12 mouse cellular contexts compared by ENCODE assay signal in genomic region chr11:96972906-96973305, GRCm38 (mm10). TPM values are rescaled to one million over a fixed set of nuclear protein-coding genes. Genes with fewer than 3 reads are reported as not detected.
DNase-seq lines count a peak whose midpoint lies in the region; ATAC-seq and TF ChIP-seq lines count a peak whose summit lies in the region.
"Had no signal": no experiment of that assay in that cellular context is flagged by ENCODE, and none has a peak within 500 bp of the region (broad histone marks: within the 10 kb centered on the region; RNA-seq: fewer than 3 reads in every experiment).

No protein-coding gene starts in this region.

- no peak for TF ChIP-seq EP300 in heart, postnatal 0 days (IDR thresholded peaks at IDR 0.05; ENCODE audit: low read depth)

- DNase-seq in heart, adult 8-10 months (ENCODE audit: low spot score) = no peak
- DNase-seq in heart, postnatal 0 days (ENCODE audit: low spot score) = no peak
- DNase-seq in ovary, postnatal 10 days (ENCODE audit: low spot score) = no peak
- no peak for DNase-seq in right cerebral cortex, postnatal 10 days (ENCODE audit: low spot score in 2 of 2)
- DNase-seq: embryo, embryonic 11 days; gastrocnemius, postnatal 10 days; kidney, adult 2 months; layer of hippocampus, adult 9-11 months; thymus, adult 18-20 months had no signal

- no peak overlapping the region for H3K27ac ChIP-seq in heart, embryonic 12.5 days (ENCODE audit: poor library complexity, severe bottlenecking)
- peak overlapping the region; percentile 61; the same call in 1 of the 2 replicates for H3K27ac ChIP-seq in midbrain, embryonic 15.5 days
- H3K27ac ChIP-seq in midbrain, embryonic 16.5 days (ENCODE audit: low read length) = no peak overlapping the region
- H3K27ac ChIP-seq in heart, postnatal 0 days (ENCODE audit: low read depth) = peak overlapping the region; percentile 76

- TF ChIP-seq CTCF in heart, postnatal 0 days (IDR thresholded peaks at IDR 0.05; ENCODE audit: low read depth) = no peak

- no peak for ATAC-seq in heart, embryonic 12.5 days (ENCODE audit: insufficient number of reproducible peaks, low FRiP score)
- no peak for ATAC-seq in midbrain, embryonic 15.5 days (replicated peaks)
- no peak for ATAC-seq in midbrain, embryonic 16.5 days
- ATAC-seq in heart, postnatal 0 days (ENCODE audit: insufficient read depth, low read depth) = no peak

- H3K4me2 ChIP-seq in heart, embryonic 12.5 days = no peak overlapping the region
- H3K4me2 ChIP-seq in midbrain, embryonic 15.5 days = no peak overlapping the region
- no peak overlapping the region for H3K4me2 ChIP-seq in midbrain, embryonic 16.5 days (ENCODE audit: low read length)
- H3K4me2 ChIP-seq in heart, postnatal 0 days (ENCODE audit: low read depth, low read length) = no peak overlapping the region

- H3K4me3 ChIP-seq in heart, embryonic 12.5 days = no peak overlapping the region
- no peak overlapping the region for H3K4me3 ChIP-seq in midbrain, embryonic 15.5 days
- no peak overlapping the region for H3K4me3 ChIP-seq in midbrain, embryonic 16.5 days (ENCODE audit: low read depth, low read length)
- no peak overlapping the region for H3K4me3 ChIP-seq in heart, postnatal 0 days (ENCODE audit: low read depth, low read length)

- 79% methylated on average over 5 of the region's 5 CpGs for WGBS in heart, embryonic 12.5 days
- whole genome bisulfite sequencing in midbrain, embryonic 15.5 days = 63% methylated on average over 5 of the region's 5 CpGs
- WGBS in midbrain, embryonic 16.5 days = 70% methylated on average over 5 of the region's 5 CpGs
- WGBS in heart, postnatal 0 days = 59% methylated on average over 5 of the region's 5 CpGs

- H3K4me1 ChIP-seq in heart, embryonic 12.5 days (replicated peaks) = peaks cover 74% of the 10 kb centered on the region
- H3K4me1 ChIP-seq in midbrain, embryonic 15.5 days = peaks cover 41% of the 10 kb centered on the region
- peaks cover 31% of the 10 kb centered on the region for H3K4me1 ChIP-seq in midbrain, embryonic 16.5 days (ENCODE audit: control insufficient read depth, insufficient read depth, low read length)
- peaks cover 71% of the 10 kb centered on the region for H3K4me1 ChIP-seq in heart, postnatal 0 days (ENCODE audit: control insufficient read depth, insufficient read depth)

- H3K27me3 ChIP-seq in heart, embryonic 12.5 days (replicated peaks) = no peaks in the 10 kb centered on the region
- no peaks in the 10 kb centered on the region for H3K27me3 ChIP-seq in midbrain, embryonic 15.5 days (replicated peaks)
- no peaks in the 10 kb centered on the region for H3K27me3 ChIP-seq in midbrain, embryonic 16.5 days (ENCODE audit: control insufficient read depth, insufficient read depth, low read depth, low read length)
- no peaks in the 10 kb centered on the region for H3K27me3 ChIP-seq in heart, postnatal 0 days (ENCODE audit: control insufficient read depth, insufficient read depth, low read length)

- H3K9me3 ChIP-seq in heart, embryonic 12.5 days (replicated peaks) = no peaks in the 10 kb centered on the region
- no peaks in the 10 kb centered on the region for H3K9me3 ChIP-seq in midbrain, embryonic 15.5 days
- H3K9me3 ChIP-seq in midbrain, embryonic 16.5 days (replicated peaks; ENCODE audit: control insufficient read depth, low read length, poor library complexity, severe bottlenecking) = no peaks in the 10 kb centered on the region
- no peaks in the 10 kb centered on the region for H3K9me3 ChIP-seq in heart, postnatal 0 days (replicated peaks; ENCODE audit: control insufficient read depth, low read length)

- peak overlapping the region; percentile 39; the same call in 1 of the 2 replicates for H3K9ac ChIP-seq in heart, embryonic 12.5 days
- H3K9ac ChIP-seq in midbrain, embryonic 15.5 days = no peak overlapping the region
- no peak overlapping the region for H3K9ac ChIP-seq in midbrain, embryonic 16.5 days (ENCODE audit: low read depth, low read length)
- no peak overlapping the region for H3K9ac ChIP-seq in heart, postnatal 0 days (replicated peaks; ENCODE audit: low read depth, low read length)

- H3K36me3 ChIP-seq in heart, embryonic 12.5 days = no peaks in the 10 kb centered on the region
- no peaks in the 10 kb centered on the region for H3K36me3 ChIP-seq in midbrain, embryonic 15.5 days (replicated peaks)
- H3K36me3 ChIP-seq in midbrain, embryonic 16.5 days (ENCODE audit: control insufficient read depth, insufficient read depth, low read length) = no peaks in the 10 kb centered on the region
- H3K36me3 ChIP-seq in heart, postnatal 0 days (replicated peaks; ENCODE audit: control insufficient read depth, insufficient read depth, low read length) = no peaks in the 10 kb centered on the region

RNA-seq across cellular contexts. Expression of gene Sp2, which starts 9.9 kb away (rescaled TPM):
- polyA plus RNA-seq in heart, embryonic 12.5 days (2016; fragmentation: Nextera tagmentation; extraction: Ambion mirVana) = 18.0 and 19.9 TPM in 2 replicates
- total RNA-seq in heart, adult 8-10 months (2022) = 10 to 100 TPM in 2 of 4 experiments, 1 to 10 TPM in 2; 7.8 to 13.7 (median 11.0) TPM
- 16.2 and 17.3 TPM in 2 replicates for polyA plus RNA-seq in midbrain, embryonic 15.5 days (2015; fragmentation: Nextera tagmentation; extraction: Ambion mirVana)
- 15.4 and 16.8 TPM in 2 replicates for polyA plus RNA-seq in midbrain, embryonic 16.5 days (2015; fragmentation: Nextera tagmentation; extraction: Ambion mirVana)
- total RNA-seq in heart, postnatal 0 days (2014; rRNA removed; ENCODE audit: low replicate concordance) = 6.2 and 6.8 TPM in 2 replicates
- polyA plus RNA-seq in heart, postnatal 0 days (2015; fragmentation: Nextera tagmentation; extraction: Ambion mirVana) = 8.9 and 9.0 TPM in 2 replicates

RNA-seq across cellular contexts. Expression of gene Pnpo, which starts 29.1 kb away (rescaled TPM):
- polyA plus RNA-seq in heart, embryonic 12.5 days (2016; fragmentation: Nextera tagmentation; extraction: Ambion mirVana) = 37.7 and 40.5 TPM in 2 replicates
- 10 to 100 TPM; 14.9 to 16.6 (median 16.1) TPM for total RNA-seq in heart, adult 8-10 months (2022)
- 28.7 and 29.7 TPM in 2 replicates for polyA plus RNA-seq in midbrain, embryonic 15.5 days (2015; fragmentation: Nextera tagmentation; extraction: Ambion mirVana)
- 32.2 and 32.5 TPM in 2 replicates for polyA plus RNA-seq in midbrain, embryonic 16.5 days (2015; fragmentation: Nextera tagmentation; extraction: Ambion mirVana)
- total RNA-seq in heart, postnatal 0 days (2014; rRNA removed; ENCODE audit: low replicate concordance) = 20.9 and 27.3 TPM in 2 replicates
- polyA plus RNA-seq in heart, postnatal 0 days (2015; fragmentation: Nextera tagmentation; extraction: Ambion mirVana) = 25.0 and 28.1 TPM in 2 replicates

RNA-seq across cellular contexts. Expression of gene Sp6, which starts 40.3 kb away (rescaled TPM):
- polyA plus RNA-seq in heart, embryonic 12.5 days (2016; fragmentation: Nextera tagmentation; extraction: Ambion mirVana) = 0.22 and 0.45 TPM in 2 replicates
- under 1 TPM in 3 of 4 experiments, not detected in 1; 0.08 to 0.28 (median 0.23) TPM for total RNA-seq in heart, adult 8-10 months (2022)
- 0.37 TPM in 1 of 2 replicates, not detected in the other for polyA plus RNA-seq in midbrain, embryonic 15.5 days (2015; fragmentation: Nextera tagmentation; extraction: Ambion mirVana)
- 0.26 and 0.35 TPM in 2 replicates for polyA plus RNA-seq in midbrain, embryonic 16.5 days (2015; fragmentation: Nextera tagmentation; extraction: Ambion mirVana)
- 0.04 and 0.19 TPM in 2 replicates for total RNA-seq in heart, postnatal 0 days (2014; rRNA removed; ENCODE audit: low replicate concordance)
- polyA plus RNA-seq in heart, postnatal 0 days (2015; fragmentation: Nextera tagmentation; extraction: Ambion mirVana) = 0.08 TPM in 1 of 2 replicates, not detected in the other

RNA-seq across cellular contexts. Expression of gene Prr15l, which starts 45.0 kb away (rescaled TPM):
- 0.46 and 0.51 TPM in 2 replicates for polyA plus RNA-seq in heart, embryonic 12.5 days (2016; fragmentation: Nextera tagmentation; extraction: Ambion mirVana)
- 1 to 10 TPM; 1.1 to 1.7 (median 1.5) TPM for total RNA-seq in heart, adult 8-10 months (2022)
- 0.17 and 0.30 TPM in 2 replicates for polyA plus RNA-seq in midbrain, embryonic 15.5 days (2015; fragmentation: Nextera tagmentation; extraction: Ambion mirVana)
- polyA plus RNA-seq in midbrain, embryonic 16.5 days (2015; fragmentation: Nextera tagmentation; extraction: Ambion mirVana) = 0.24 and 0.51 TPM in 2 replicates
- total RNA-seq in heart, postnatal 0 days (2014; rRNA removed; ENCODE audit: low replicate concordance) = 0.39 TPM in 1 of 2 replicates, not detected in the other
- 1.2 and 1.3 TPM in 2 replicates for polyA plus RNA-seq in heart, postnatal 0 days (2015; fragmentation: Nextera tagmentation; extraction: Ambion mirVana)
- total RNA-seq: gastrocnemius, postnatal 10 days had no signal

RNA-seq across cellular contexts. Expression of gene Cdk5rap3, which starts 56.6 kb away (rescaled TPM):
- polyA plus RNA-seq in heart, embryonic 12.5 days (2016; fragmentation: Nextera tagmentation; extraction: Ambion mirVana) = 52.3 and 58.0 TPM in 2 replicates
- 10 to 100 TPM; 20.4 to 25.7 (median 22.7) TPM for total RNA-seq in heart, adult 8-10 months (2022)
- polyA plus RNA-seq in midbrain, embryonic 15.5 days (2015; fragmentation: Nextera tagmentation; extraction: Ambion mirVana) = 88.2 and 91.7 TPM in 2 replicates
- 80.6 and 85.7 TPM in 2 replicates for polyA plus RNA-seq in midbrain, embryonic 16.5 days (2015; fragmentation: Nextera tagmentation; extraction: Ambion mirVana)
- total RNA-seq in heart, postnatal 0 days (2014; rRNA removed; ENCODE audit: low replicate concordance) = 23.6 and 25.2 TPM in 2 replicates
- polyA plus RNA-seq in heart, postnatal 0 days (2015; fragmentation: Nextera tagmentation; extraction: Ambion mirVana) = 45.1 and 46.7 TPM in 2 replicates

Comparison
In these comparisons a context has a peak if more than half of its experiments do, and no peak if none do; other contexts are left out.
1. H3K27ac ChIP-seq: peak in midbrain, embryonic 15.5 days (single experiment) and heart, postnatal 0 days (single experiment); none in heart, embryonic 12.5 days (single experiment) and midbrain, embryonic 16.5 days (single experiment).